Mouse (Mus musculus): ENCODE data around the gene Pigv.

GRCm38 (mm10) chr4:133672845-133673647 lies 599 bp upstream of the Pigv start:
- TF ChIP-seq POLR2AphosphoS5 (IDR thresholded peaks at IDR 0.05; ENCODE audit: insufficient replicate concordance, low read depth, low read length) (no peak), CTCF (IDR thresholded peaks at IDR 0.05; ENCODE audit: low read depth, low read length) (no peak)

Measured in G1E (cell line).